Mouse (Mus musculus): Measurements from ENCODE around the gene Idnk. TPM values are rescaled to one million over a fixed set of nuclear protein-coding genes. Genes with fewer than 3 reads are reported as not detected.

The Idnk gene
- polyA plus RNA-seq, 1 experiment from 2014 or later: 47.1 TPM

GRCm38 (mm10) chr13:58186281-58186680, 28.8 kb downstream of the Idnk start:
- no peak for DNase-seq (ENCODE audit: extremely low spot score, low spot score)
- 94% methylated on average over 8 of the region's 8 CpGs for WGBS
- no peaks in the 10 kb centered on the region for H3K4me1 ChIP-seq
- H3K9me3 ChIP-seq: no peaks in the 10 kb centered on the region
- H3K4me3 ChIP-seq: no peak overlapping the region
- no peaks in the 10 kb centered on the region for H3K27me3 ChIP-seq (ENCODE audit: poor library complexity, severe bottlenecking)
- peaks cover 88% of the 10 kb centered on the region for H3K36me3 ChIP-seq (replicated peaks)
- H3K27ac ChIP-seq: no peak overlapping the region

- no peaks in the 10 kb centered on the region for H3K4me1 ChIP-seq
- DNase-seq (ENCODE audit: extremely low spot score, low spot score): no peak
- no peaks in the 10 kb centered on the region for H3K27me3 ChIP-seq (ENCODE audit: poor library complexity, severe bottlenecking)
- no peak overlapping the region for H3K4me3 ChIP-seq
- H3K9me3 ChIP-seq: no peaks in the 10 kb centered on the region
- 93% methylated on average over 3 of the region's 3 CpGs for WGBS
- H3K36me3 ChIP-seq (replicated peaks): peaks cover 88% of the 10 kb centered on the region
- no peak overlapping the region for H3K27ac ChIP-seq
These were observed 30.3 kb downstream of the Idnk start for GRCm38 (mm10) chr13:58187751-58188150.

- Histone ChIP-seq H3K4me3 (no peak overlapping the region), H3K27ac (no peak overlapping the region), H3K27me3 (ENCODE audit: poor library complexity, severe bottlenecking) (no peaks in the 10 kb centered on the region), H3K36me3 (replicated peaks) (peaks cover 91% of the 10 kb centered on the region), H3K4me1 (no peaks in the 10 kb centered on the region), H3K9me3 (no peaks in the 10 kb centered on the region)
- WGBS: 66% methylated on average over 4 of the region's 4 CpGs
- DNase-seq (ENCODE audit: extremely low spot score, low spot score): peak; percentile 84
These were observed 31.0 kb downstream of the Idnk start for GRCm38 (mm10) chr13:58188412-58188811.

- DNase-seq (ENCODE audit: extremely low spot score, low spot score): no peak
- Histone ChIP-seq H3K9me3 (no peaks in the 10 kb centered on the region), H3K27ac (no peak overlapping the region), H3K27me3 (ENCODE audit: poor library complexity, severe bottlenecking) (no peaks in the 10 kb centered on the region), H3K4me1 (no peaks in the 10 kb centered on the region), H3K36me3 (replicated peaks) (peaks cover 91% of the 10 kb centered on the region), H3K4me3 (no peak overlapping the region)
- WGBS: 89% methylated on average over 5 of the region's 5 CpGs
These were observed 32.0 kb downstream of the Idnk start for GRCm38 (mm10) chr13:58189473-58189872.

GRCm38 (mm10) chr13:58191516-58191915, 34.1 kb downstream of the Idnk start:
- DNase-seq (ENCODE audit: extremely low spot score, low spot score): no peak
- Histone ChIP-seq H3K4me3 (no peak overlapping the region), H3K27ac (no peak overlapping the region), H3K36me3 (replicated peaks) (peaks cover 95% of the 10 kb centered on the region), H3K4me1 (no peaks in the 10 kb centered on the region), H3K9me3 (no peaks in the 10 kb centered on the region), H3K27me3 (ENCODE audit: poor library complexity, severe bottlenecking) (no peaks in the 10 kb centered on the region)
- 98% methylated on average over 14 of the region's 14 CpGs for WGBS

GRCm38 (mm10) chr13:58192146-58192545, 34.7 kb downstream of the Idnk start:
- Histone ChIP-seq H3K36me3 (replicated peaks) (peaks cover 95% of the 10 kb centered on the region), H3K27ac (no peak overlapping the region), H3K4me1 (no peaks in the 10 kb centered on the region; the same call in 1 of the 2 replicates), H3K9me3 (no peaks in the 10 kb centered on the region), H3K27me3 (ENCODE audit: poor library complexity, severe bottlenecking) (no peaks in the 10 kb centered on the region), H3K4me3 (no peak overlapping the region)
- WGBS: 95% methylated on average over 6 of the region's 6 CpGs
- no peak for DNase-seq (ENCODE audit: extremely low spot score, low spot score)

GRCm38 (mm10) chr13:58193221-58193620, 35.8 kb downstream of the Idnk start:
- no peak overlapping the region for H3K27ac ChIP-seq
- WGBS: 97% methylated on average over 3 of the region's 3 CpGs
- H3K27me3 ChIP-seq (ENCODE audit: poor library complexity, severe bottlenecking): no peaks in the 10 kb centered on the region
- H3K4me1 ChIP-seq: no peaks in the 10 kb centered on the region; the same call in 1 of the 2 replicates
- no peak for DNase-seq (ENCODE audit: extremely low spot score, low spot score)
- no peaks in the 10 kb centered on the region for H3K9me3 ChIP-seq
- no peak overlapping the region for H3K4me3 ChIP-seq
- H3K36me3 ChIP-seq (replicated peaks): peaks cover 95% of the 10 kb centered on the region

GRCm38 (mm10) chr13:58194908-58195307, 37.5 kb downstream of the Idnk start:
- Histone ChIP-seq H3K36me3 (replicated peaks) (peaks cover 80% of the 10 kb centered on the region), H3K4me1 (peaks cover 5% of the 10 kb centered on the region)
- 80% methylated on average over 3 of the region's 3 CpGs for WGBS

GRCm38 (mm10) chr13:58197211-58197610, 39.8 kb downstream of the Idnk start:
- Histone ChIP-seq H3K4me1 (peaks cover 5% of the 10 kb centered on the region), H3K27ac (no peak overlapping the region), H3K27me3 (ENCODE audit: poor library complexity, severe bottlenecking) (no peaks in the 10 kb centered on the region), H3K36me3 (replicated peaks) (peaks cover 58% of the 10 kb centered on the region), H3K9me3 (no peaks in the 10 kb centered on the region), H3K4me3 (no peak overlapping the region)
- DNase-seq (ENCODE audit: extremely low spot score, low spot score): no peak
- WGBS: 81% methylated on average over 3 of the region's 3 CpGs

More at GRCm38 (mm10) chr13:58194908-58195307, 37.5 kb downstream of the Idnk start:
- Histone ChIP-seq H3K9me3 (no peaks in the 10 kb centered on the region), H3K4me3 (no peak overlapping the region), H3K27me3 (ENCODE audit: poor library complexity, severe bottlenecking) (no peaks in the 10 kb centered on the region), H3K27ac (no peak overlapping the region)
- no peak for DNase-seq (ENCODE audit: extremely low spot score, low spot score)

- Histone ChIP-seq H3K36me3 (replicated peaks) (peaks cover 49% of the 10 kb centered on the region), H3K4me1 (peaks cover 5% of the 10 kb centered on the region), H3K4me3 (no peak overlapping the region), H3K27me3 (ENCODE audit: poor library complexity, severe bottlenecking) (no peaks in the 10 kb centered on the region), H3K27ac (no peak overlapping the region), H3K9me3 (no peaks in the 10 kb centered on the region)
- WGBS: 91% methylated on average over 7 of the region's 7 CpGs
- DNase-seq (ENCODE audit: extremely low spot score, low spot score): no peak
These were observed 40.7 kb downstream of the Idnk start for GRCm38 (mm10) chr13:58197981-58198640.

GRCm38 (mm10) chr13:58201343-58201742, 43.9 kb downstream of the Idnk start:
- Histone ChIP-seq H3K4me1 (peaks cover 5% of the 10 kb centered on the region), H3K4me3 (no peak overlapping the region), H3K27me3 (ENCODE audit: poor library complexity, severe bottlenecking) (no peaks in the 10 kb centered on the region), H3K9me3 (no peaks in the 10 kb centered on the region), H3K36me3 (replicated peaks) (peaks cover 20% of the 10 kb centered on the region), H3K27ac (no peak overlapping the region)
- WGBS: 92% methylated on average over 6 of the region's 6 CpGs
- no peak for DNase-seq (ENCODE audit: extremely low spot score, low spot score)

GRCm38 (mm10) chr13:58201908-58202307, 44.5 kb downstream of the Idnk start:
- 94% methylated on average over 3 of the region's 3 CpGs for WGBS
- H3K9me3 ChIP-seq: no peaks in the 10 kb centered on the region
- H3K36me3 ChIP-seq (replicated peaks): peaks cover 20% of the 10 kb centered on the region
- no peaks in the 10 kb centered on the region for H3K27me3 ChIP-seq (ENCODE audit: poor library complexity, severe bottlenecking)
- H3K4me3 ChIP-seq: no peak overlapping the region
- no peak overlapping the region for H3K27ac ChIP-seq
- DNase-seq (ENCODE audit: extremely low spot score, low spot score): no peak
- H3K4me1 ChIP-seq: peaks cover 5% of the 10 kb centered on the region

- no peak overlapping the region for H3K27ac ChIP-seq
- peaks cover 5% of the 10 kb centered on the region; the same call in 1 of the 2 replicates for H3K4me1 ChIP-seq
- 95% methylated on average over 1 of the region's 1 CpGs for WGBS
- no peaks in the 10 kb centered on the region for H3K9me3 ChIP-seq
- DNase-seq (ENCODE audit: extremely low spot score, low spot score): no peak
- no peak overlapping the region for H3K4me3 ChIP-seq
- H3K36me3 ChIP-seq (replicated peaks): peaks cover 12% of the 10 kb centered on the region
- H3K27me3 ChIP-seq (ENCODE audit: poor library complexity, severe bottlenecking): no peaks in the 10 kb centered on the region
These were observed 45.5 kb downstream of the Idnk start for GRCm38 (mm10) chr13:58202903-58203302.
